Mouse (Mus musculus) liver, postnatal 0 days (tissue): ENCODE measurements around the gene Fbxo36.

ENCODE experiments used
- CTCF ChIP-seq: sonication (generic); IDR thresholded peaks from 2 replicates; pipeline ENCODE4 v1.5.1; 2016; ENCODE audit warnings: antibody characterized with exemption, low read depth
- EP300 ChIP-seq: IDR thresholded peaks from 2 replicates; pipeline ENCODE4 v1.6.1; 2016; ENCODE audit warnings: antibody characterized with exemption, low read depth, mild to moderate bottlenecking

DNA sequence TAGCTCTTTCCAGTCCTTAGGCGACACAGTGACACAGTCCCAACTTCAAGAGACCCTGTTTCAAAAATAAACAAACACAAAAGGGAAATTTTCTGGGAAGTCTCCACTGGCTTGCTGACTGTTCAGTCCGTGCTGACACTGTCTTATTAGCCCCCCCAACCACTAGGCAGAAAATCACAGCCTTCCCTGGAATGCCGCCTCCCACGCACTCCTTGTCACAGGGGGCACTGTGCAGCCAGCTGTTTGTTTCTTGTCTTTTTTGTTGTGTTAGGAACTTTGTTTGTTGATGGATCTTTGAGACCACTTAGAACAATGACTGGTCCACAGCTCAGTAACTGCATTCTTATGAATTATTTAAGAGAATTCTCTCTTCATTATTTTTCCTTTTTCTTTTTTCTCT, 44.2 kb downstream of the Fbxo36 start:
- TF ChIP-seq CTCF: no peak
- no peak for TF ChIP-seq EP300
